Mouse (Mus musculus) small intestine, adult 2 months (tissue): ENCODE measurements at regions not wholly inside any gene's neighbourhood (a gene's known extent, or its start where the extent isn't known, plus 50 kb on each side); places are given as distances from the start of the nearest gene placed in this dataset.

ENCODE experiments used
- CTCF ChIP-seq: fragments of 200-500 bp; IDR thresholded peaks from 2 replicates; pipeline ENCODE4 v1.5.1; 2012; ENCODE audit warnings: low read depth, mild to moderate bottlenecking, control low read depth, inconsistent platforms, low read length, moderate library complexity, mixed read lengths; ENCODE audit not compliant: insufficient replicate concordance, insufficient read length; ENCODE audit errors: extremely low read depth
- POLR2A ChIP-seq: fragments of 200-500 bp; IDR thresholded peaks from 2 replicates; pipeline ENCODE4 v1.6.1; 2012; ENCODE audit warnings: low read depth, mild to moderate bottlenecking, control low read depth, inconsistent platforms, low read length, moderate library complexity

DNA sequence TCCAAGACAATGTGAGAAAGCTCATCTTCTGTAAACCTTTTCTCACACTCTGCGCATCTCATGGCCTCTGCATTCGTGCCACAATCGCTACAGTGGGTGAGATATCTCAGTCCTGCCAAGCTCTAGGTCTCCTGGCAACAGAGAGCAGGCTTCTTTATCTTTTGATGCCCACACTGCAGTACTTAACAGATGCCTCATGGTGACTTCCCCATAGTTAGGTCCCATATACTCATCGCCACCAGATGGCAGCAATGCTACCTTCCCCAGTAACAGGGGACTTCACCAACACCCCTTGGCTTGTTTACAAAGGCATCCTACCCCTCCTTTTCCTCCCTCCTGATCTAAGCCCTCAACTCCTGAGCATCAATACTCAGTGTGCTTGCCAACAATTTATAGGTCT is 123.5 kb upstream of the Gimd1 start:
- no peak for TF ChIP-seq POLR2A
- TF ChIP-seq CTCF, result peak; percentile 57; the same call in 1 of the 2 replicates
